In the genomic region with DNA sequence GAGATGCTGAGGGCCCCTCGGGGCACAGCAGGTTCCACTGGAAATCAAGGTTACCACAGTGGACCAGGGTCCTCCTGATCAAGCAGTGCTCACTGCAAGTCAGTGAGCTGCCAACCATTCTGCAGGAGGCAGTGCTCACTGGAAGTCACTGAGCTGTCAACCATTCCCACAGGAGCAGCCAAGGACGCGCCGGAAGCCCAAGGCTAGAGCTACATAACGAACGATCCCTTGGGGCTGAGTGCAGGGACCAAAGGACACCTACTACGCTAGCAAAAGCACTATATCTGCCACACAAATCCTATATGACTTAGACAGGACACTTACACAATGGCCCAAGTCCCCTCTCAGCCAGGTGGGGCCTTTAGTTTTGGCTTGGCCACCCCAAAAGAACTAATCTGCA, we compare ENCODE assay signal across 9 mouse cellular contexts. TPM values are rescaled to one million over a fixed set of nuclear protein-coding genes. Genes with fewer than 3 reads are reported as not detected.
DNase-seq lines count a peak whose midpoint lies in the region; ATAC-seq and TF ChIP-seq lines count a peak whose summit lies in the region.
"Had no signal": no experiment of that assay in that cellular context is flagged by ENCODE, and none has a peak within 500 bp of the region (broad histone marks: within the 10 kb centered on the region; RNA-seq: fewer than 3 reads in every experiment).

No protein-coding gene starts in this region.

- H3K9ac ChIP-seq in liver, postnatal 0 days (replicated peaks) = no peak overlapping the region; the same call in 1 of the 2 replicates
- no peak overlapping the region for H3K9ac ChIP-seq in liver, embryonic 11.5 days (ENCODE audit: low read depth, low read length)
- no peak overlapping the region for H3K9ac ChIP-seq in embryonic facial prominence, embryonic 12.5 days
- no peak overlapping the region for H3K9ac ChIP-seq in intestine, embryonic 14.5 days (ENCODE audit: low read length)

- H3K27ac ChIP-seq in liver, postnatal 0 days (ENCODE audit: low read depth) = peak overlapping the region; percentile 69; the same call in 1 of the 2 replicates
- no peak overlapping the region for H3K27ac ChIP-seq in liver, embryonic 11.5 days (ENCODE audit: low read depth, low read length)
- peak overlapping the region; percentile 61; the same call in 1 of the 2 replicates for H3K27ac ChIP-seq in embryonic facial prominence, embryonic 12.5 days
- peak overlapping the region; percentile 69 for H3K27ac ChIP-seq in intestine, embryonic 14.5 days (ENCODE audit: low read depth)

- no peak for TF ChIP-seq EP300 in liver, postnatal 0 days (IDR thresholded peaks at IDR 0.05; ENCODE audit: low read depth)

- H3K9me3 ChIP-seq in liver, postnatal 0 days (ENCODE audit: low read length) = no peaks in the 10 kb centered on the region
- H3K9me3 ChIP-seq in liver, embryonic 11.5 days (ENCODE audit: control insufficient read depth, low read length) = no peaks in the 10 kb centered on the region
- H3K9me3 ChIP-seq in embryonic facial prominence, embryonic 12.5 days = no peaks in the 10 kb centered on the region
- no peaks in the 10 kb centered on the region for H3K9me3 ChIP-seq in intestine, embryonic 14.5 days (ENCODE audit: control insufficient read depth, low read length)
- H3K9me3 ChIP-seq: megakaryocyte, embryonic 14.5 days had no signal

- no peaks in the 10 kb centered on the region for H3K36me3 ChIP-seq in liver, postnatal 0 days (replicated peaks; ENCODE audit: insufficient read depth, low read length)
- no peaks in the 10 kb centered on the region for H3K36me3 ChIP-seq in liver, embryonic 11.5 days (ENCODE audit: control insufficient read depth, insufficient read depth, low read length)
- H3K36me3 ChIP-seq in embryonic facial prominence, embryonic 12.5 days = no peaks in the 10 kb centered on the region
- H3K36me3 ChIP-seq in intestine, embryonic 14.5 days (ENCODE audit: control insufficient read depth, insufficient read depth, low read length) = no peaks in the 10 kb centered on the region

- ATAC-seq in liver, postnatal 0 days = no peak
- no peak for ATAC-seq in liver, embryonic 11.5 days (replicated peaks; ENCODE audit: low FRiP score)
- ATAC-seq in embryonic facial prominence, embryonic 12.5 days (ENCODE audit: insufficient number of reproducible peaks, insufficient read depth, low FRiP score, low TSS enrichment) = no peak
- no peak for ATAC-seq in intestine, embryonic 14.5 days (replicated peaks; ENCODE audit: low FRiP score, low TSS enrichment, low read depth)
- ATAC-seq in CD4-positive, CD25-positive, alpha-beta regulatory T cell, adult 4 months = no peak

- no peaks in the 10 kb centered on the region for H3K27me3 ChIP-seq in liver, postnatal 0 days (ENCODE audit: insufficient read depth, low read length)
- H3K27me3 ChIP-seq in liver, embryonic 11.5 days (replicated peaks; ENCODE audit: control insufficient read depth, insufficient read depth, low read length) = no peaks in the 10 kb centered on the region
- H3K27me3 ChIP-seq in embryonic facial prominence, embryonic 12.5 days = no peaks in the 10 kb centered on the region
- no peaks in the 10 kb centered on the region for H3K27me3 ChIP-seq in intestine, embryonic 14.5 days (replicated peaks; ENCODE audit: control insufficient read depth, insufficient read depth, low read length)

- 51% methylated on average over 7 of the region's 7 CpGs for WGBS in liver, postnatal 0 days (ENCODE audit: insufficient replicate concordance)
- 81% methylated on average over 7 of the region's 7 CpGs for WGBS in liver, embryonic 11.5 days
- 89% methylated on average over 7 of the region's 7 CpGs for WGBS in embryonic facial prominence, embryonic 12.5 days
- WGBS in intestine, embryonic 14.5 days = 84% methylated on average over 7 of the region's 7 CpGs

- TF ChIP-seq CTCF in liver, postnatal 0 days (IDR thresholded peaks at IDR 0.05; ENCODE audit: low read depth) = no peak

- H3K4me2 ChIP-seq in liver, postnatal 0 days (ENCODE audit: low read depth, low read length) = peak overlapping the region; percentile 55
- H3K4me2 ChIP-seq in liver, embryonic 11.5 days = no peak overlapping the region
- no peak overlapping the region for H3K4me2 ChIP-seq in embryonic facial prominence, embryonic 12.5 days (replicated peaks)
- H3K4me2 ChIP-seq in intestine, embryonic 14.5 days (ENCODE audit: low read length) = no peak overlapping the region

- peaks cover 50% of the 10 kb centered on the region for H3K4me1 ChIP-seq in liver, postnatal 0 days (ENCODE audit: insufficient read depth)
- peaks cover 36% of the 10 kb centered on the region for H3K4me1 ChIP-seq in liver, embryonic 11.5 days (replicated peaks; ENCODE audit: control insufficient read depth, insufficient read depth, low read length)
- H3K4me1 ChIP-seq in embryonic facial prominence, embryonic 12.5 days = peaks cover 39% of the 10 kb centered on the region
- H3K4me1 ChIP-seq in intestine, embryonic 14.5 days (replicated peaks; ENCODE audit: control insufficient read depth, insufficient read depth, low read length) = peaks cover 37% of the 10 kb centered on the region

- no peak overlapping the region for H3K4me3 ChIP-seq in liver, postnatal 0 days (ENCODE audit: low read depth, low read length)
- H3K4me3 ChIP-seq in liver, embryonic 11.5 days (ENCODE audit: low read depth, low read length) = no peak overlapping the region
- H3K4me3 ChIP-seq in embryonic facial prominence, embryonic 12.5 days = no peak overlapping the region
- no peak overlapping the region for H3K4me3 ChIP-seq in intestine, embryonic 14.5 days (ENCODE audit: low read depth, low read length)
- H3K4me3 ChIP-seq: megakaryocyte, embryonic 14.5 days had no signal

- DNase-seq in liver, postnatal 0 days = no peak
- DNase-seq in liver, embryonic 11.5 days (ENCODE audit: low spot score) = no peak
- no peak for DNase-seq in intestine, embryonic 14.5 days (ENCODE audit: low spot score)
- peak; percentile 39 for DNase-seq in lung, postnatal 14 days
- no peak for DNase-seq in frontal cortex, postnatal 36 days (ENCODE audit: low spot score in 2 of 2)
- DNase-seq in cerebellum, adult 11-12 months = no peak

RNA-seq across cellular contexts. Expression of gene Lrp5, which starts 5.6 kb away (rescaled TPM):
- 2.7 and 3.6 TPM in 2 replicates for polyA plus RNA-seq in liver, postnatal 0 days (2015; fragmentation: Nextera tagmentation; extraction: Ambion mirVana)
- 5.4 and 6.3 TPM in 2 replicates for polyA plus RNA-seq in liver, embryonic 11.5 days (2014; fragmentation: Nextera tagmentation; extraction: Ambion mirVana)
- polyA plus RNA-seq in embryonic facial prominence, embryonic 12.5 days (2016; fragmentation: Nextera tagmentation; extraction: Ambion mirVana) = 7.1 and 7.9 TPM in 2 replicates
- 7.8 and 7.9 TPM in 2 replicates for polyA plus RNA-seq in intestine, embryonic 14.5 days (2014; fragmentation: Nextera tagmentation; extraction: Ambion mirVana)
- polyA plus RNA-seq in CD4-positive, CD25-positive, alpha-beta regulatory T cell, adult 4 months (2017; shearing (Covaris generic)) = under 1 TPM in 1 of 2 experiments, not detected in 1; 0.08 TPM

RNA-seq across cellular contexts. Expression of gene 1810055G02Rik, which starts 27.4 kb away (rescaled TPM):
- 48.2 and 52.7 TPM in 2 replicates for polyA plus RNA-seq in liver, postnatal 0 days (2015; fragmentation: Nextera tagmentation; extraction: Ambion mirVana)
- polyA plus RNA-seq in liver, embryonic 11.5 days (2014; fragmentation: Nextera tagmentation; extraction: Ambion mirVana) = 27.9 and 31.3 TPM in 2 replicates
- polyA plus RNA-seq in embryonic facial prominence, embryonic 12.5 days (2016; fragmentation: Nextera tagmentation; extraction: Ambion mirVana) = 42.0 and 44.7 TPM in 2 replicates
- polyA plus RNA-seq in intestine, embryonic 14.5 days (2014; fragmentation: Nextera tagmentation; extraction: Ambion mirVana) = 34.1 and 36.4 TPM in 2 replicates
- polyA plus RNA-seq in CD4-positive, CD25-positive, alpha-beta regulatory T cell, adult 4 months (2017; shearing (Covaris generic)) = 1 to 10 TPM; 6.7 to 8.0 TPM
